Mouse (Mus musculus): ENCODE data around the gene Mgl2. TPM values are rescaled to one million over a fixed set of nuclear protein-coding genes. Genes with fewer than 3 reads are reported as not detected.
"Not testable (repeated sequence)": the region's sequence is repeated elsewhere in the genome, so short reads cannot be mapped to it uniquely, and the experiment has no call there.

Gene Mgl2
- polyA plus RNA-seq, 1 experiment from 2014 or later: 1.6 TPM

DNA sequence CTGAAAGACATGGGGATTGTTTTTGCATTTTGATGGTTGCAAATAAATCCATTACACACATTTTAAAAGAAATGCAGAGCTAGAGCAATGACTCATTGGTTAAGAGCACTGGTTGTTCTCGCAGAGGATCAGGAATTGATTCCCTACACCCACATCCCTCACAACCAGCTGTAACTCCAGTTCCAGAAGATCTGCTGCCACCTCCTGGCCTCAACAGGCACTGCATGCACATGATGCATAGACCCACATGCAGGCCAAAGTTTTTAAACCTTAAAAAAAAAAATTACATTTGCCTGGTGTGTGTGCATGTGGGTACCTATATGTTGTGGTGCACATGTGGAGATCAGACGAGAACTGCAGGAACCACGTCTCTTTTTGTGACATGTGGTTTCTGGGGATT lies 20.0 kb upstream of the Mgl2 start:
- WGBS: 78% methylated on average over 3 of the region's 3 CpGs
- no peak for ATAC-seq (ENCODE audit: insufficient read depth, low FRiP score)
- Histone ChIP-seq H3K4me3 (replicated peaks; ENCODE audit: low read length) (no peak overlapping the region), H3K9me3 (replicated peaks; ENCODE audit: control insufficient read depth, low read length) (no peaks in the 10 kb centered on the region), H3K4me1 (ENCODE audit: control insufficient read depth, insufficient read depth, low read length) (0 out of 2 replicates have a peak, but pooled peaks cover 5% of the 10 kb centered on the region), H3K27me3 (ENCODE audit: control insufficient read depth, insufficient read depth, low read length) (no peaks in the 10 kb centered on the region), H3K36me3 (ENCODE audit: control insufficient read depth, insufficient read depth, low read length) (no peaks in the 10 kb centered on the region), H3K4me2 (ENCODE audit: low read depth, low read length) (no peak overlapping the region), H3K27ac (ENCODE audit: low read length) (no peak overlapping the region), H3K9ac (ENCODE audit: low read length) (no peak overlapping the region)

DNA sequence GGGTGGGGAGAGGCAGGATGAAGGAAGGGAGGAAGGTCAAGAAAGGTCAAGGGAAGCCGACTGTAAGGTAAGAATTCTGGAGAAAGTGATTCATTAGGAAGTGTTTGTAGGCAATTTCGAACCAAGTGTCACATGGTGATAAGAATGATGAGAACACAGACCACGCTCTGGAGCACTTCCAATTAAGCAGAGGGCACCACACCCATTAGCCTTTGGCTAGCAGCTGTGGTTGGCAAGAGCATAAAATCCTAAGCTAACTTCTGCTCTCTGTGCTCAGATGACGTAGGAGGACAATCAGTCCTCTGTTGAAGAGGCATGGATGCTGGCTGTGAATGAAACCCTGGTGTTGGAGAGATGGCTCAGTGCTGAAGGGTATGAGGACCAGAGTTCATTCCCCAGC lies 15.6 kb upstream of the Mgl2 start:
- H3K4me1 ChIP-seq (ENCODE audit: control insufficient read depth, insufficient read depth, low read length): no peaks in the 10 kb centered on the region
- no peak overlapping the region for H3K27ac ChIP-seq (ENCODE audit: low read length)
- H3K9me3 ChIP-seq (replicated peaks; ENCODE audit: control insufficient read depth, low read length): no peaks in the 10 kb centered on the region
- no peak overlapping the region for H3K9ac ChIP-seq (ENCODE audit: low read length)
- no peak overlapping the region for H3K4me3 ChIP-seq (replicated peaks; ENCODE audit: low read length)
- H3K27me3 ChIP-seq (ENCODE audit: control insufficient read depth, insufficient read depth, low read length): no peaks in the 10 kb centered on the region
- WGBS: 24% methylated on average over 4 of the region's 4 CpGs
- ATAC-seq (ENCODE audit: insufficient read depth, low FRiP score): no peak
- H3K4me2 ChIP-seq (ENCODE audit: low read depth, low read length): no peak overlapping the region
- H3K36me3 ChIP-seq (ENCODE audit: control insufficient read depth, insufficient read depth, low read length): no peaks in the 10 kb centered on the region

GRCm38 (mm10) chr11:70115901-70116300 lies 14.2 kb upstream of the Mgl2 start:
- no peak overlapping the region for H3K9ac ChIP-seq (ENCODE audit: low read length)
- no peak overlapping the region for H3K4me2 ChIP-seq (ENCODE audit: low read depth, low read length)
- no peak overlapping the region for H3K27ac ChIP-seq (ENCODE audit: low read length)
- H3K9me3 ChIP-seq (replicated peaks; ENCODE audit: control insufficient read depth, low read length): no peaks in the 10 kb centered on the region
- ATAC-seq (ENCODE audit: insufficient read depth, low FRiP score): no peak
- no peaks in the 10 kb centered on the region for H3K27me3 ChIP-seq (ENCODE audit: control insufficient read depth, insufficient read depth, low read length)
- no peaks in the 10 kb centered on the region for H3K36me3 ChIP-seq (ENCODE audit: control insufficient read depth, insufficient read depth, low read length)
- H3K4me3 ChIP-seq (replicated peaks; ENCODE audit: low read length): no peak overlapping the region
- no peaks in the 10 kb centered on the region for H3K4me1 ChIP-seq (ENCODE audit: control insufficient read depth, insufficient read depth, low read length)
- WGBS: 80% methylated on average over 3 of the region's 3 CpGs

GRCm38 (mm10) chr11:70135001-70135400 lies 4.9 kb downstream of the Mgl2 start:
- not testable (repeated sequence) for ATAC-seq (ENCODE audit: insufficient read depth, low FRiP score); H3K4me3 ChIP-seq (replicated peaks; ENCODE audit: low read length); H3K36me3 ChIP-seq (ENCODE audit: control insufficient read depth, insufficient read depth, low read length); H3K4me1 ChIP-seq (ENCODE audit: control insufficient read depth, insufficient read depth, low read length); H3K9ac ChIP-seq (ENCODE audit: low read length); H3K9me3 ChIP-seq (replicated peaks; ENCODE audit: control insufficient read depth, low read length); H3K27ac ChIP-seq (ENCODE audit: low read length); H3K27me3 ChIP-seq (ENCODE audit: control insufficient read depth, insufficient read depth, low read length); H3K4me2 ChIP-seq (ENCODE audit: low read depth, low read length)
- 77% methylated on average over 3 of the region's 3 CpGs for WGBS

DNA sequence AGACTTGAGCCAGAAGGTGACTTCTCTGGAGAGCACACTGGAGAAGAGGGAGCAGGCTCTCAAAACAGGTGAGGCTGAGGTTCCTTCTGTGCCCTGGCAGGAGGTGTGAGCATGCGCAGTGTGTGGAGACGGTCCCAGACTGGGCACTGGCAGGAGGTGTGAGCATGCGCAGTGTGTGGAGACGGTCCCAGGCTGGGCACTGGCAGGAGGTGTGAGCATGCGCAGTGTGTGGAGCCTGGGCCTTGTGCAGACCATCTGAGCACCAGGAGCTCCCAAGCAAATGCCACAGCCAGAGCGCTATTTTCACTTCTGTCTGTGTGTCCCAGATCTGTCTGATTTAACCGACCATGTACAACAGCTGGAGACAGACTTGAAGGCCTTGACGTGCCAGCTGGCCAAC lies 5.8 kb downstream of the Mgl2 start:
- not testable (repeated sequence) for H3K9me3 ChIP-seq (replicated peaks; ENCODE audit: control insufficient read depth, low read length); H3K4me2 ChIP-seq (ENCODE audit: low read depth, low read length); ATAC-seq (ENCODE audit: insufficient read depth, low FRiP score); H3K4me3 ChIP-seq (replicated peaks; ENCODE audit: low read length); H3K9ac ChIP-seq (ENCODE audit: low read length); H3K4me1 ChIP-seq (ENCODE audit: control insufficient read depth, insufficient read depth, low read length); H3K27ac ChIP-seq (ENCODE audit: low read length); H3K27me3 ChIP-seq (ENCODE audit: control insufficient read depth, insufficient read depth, low read length); H3K36me3 ChIP-seq (ENCODE audit: control insufficient read depth, insufficient read depth, low read length)
- WGBS: 81% methylated on average over 8 of the region's 8 CpGs

DNA sequence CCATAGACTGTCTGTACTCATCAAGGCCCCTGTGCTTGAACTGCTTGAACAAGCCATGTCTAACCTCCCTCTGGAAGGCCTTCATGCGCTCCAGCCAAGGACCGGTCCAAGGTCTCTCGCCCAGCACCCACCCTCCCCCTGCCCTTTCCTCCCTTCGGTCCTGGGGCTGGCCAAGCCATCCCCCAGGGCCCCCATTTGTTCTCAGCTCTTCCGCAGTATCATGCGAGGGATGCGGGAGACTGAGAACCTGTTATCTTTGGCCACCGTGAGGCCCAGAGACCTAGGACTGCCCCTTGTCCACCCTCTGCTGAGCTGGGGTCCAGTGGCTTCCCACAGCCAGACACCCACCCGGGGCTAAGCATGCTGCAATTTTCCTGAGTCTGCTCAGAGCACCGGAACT lies 9.0 kb downstream of the Mgl2 start:
- Histone ChIP-seq H3K4me2 (ENCODE audit: low read depth, low read length) (no peak overlapping the region), H3K27me3 (ENCODE audit: control insufficient read depth, insufficient read depth, low read length) (no peaks in the 10 kb centered on the region), H3K27ac (ENCODE audit: low read length) (no peak overlapping the region), H3K36me3 (ENCODE audit: control insufficient read depth, insufficient read depth, low read length) (no peaks in the 10 kb centered on the region), H3K9me3 (replicated peaks; ENCODE audit: control insufficient read depth, low read length) (no peaks in the 10 kb centered on the region), H3K4me1 (ENCODE audit: control insufficient read depth, insufficient read depth, low read length) (no peaks in the 10 kb centered on the region), H3K9ac (ENCODE audit: low read length) (no peak overlapping the region), H3K4me3 (replicated peaks; ENCODE audit: low read length) (no peak overlapping the region)
- WGBS: 80% methylated on average over 10 of the region's 10 CpGs
- no peak for ATAC-seq (ENCODE audit: insufficient read depth, low FRiP score)

GRCm38 (mm10) chr11:70151072-70151471 lies 20.9 kb downstream of the Mgl2 start:
- no peaks in the 10 kb centered on the region for H3K36me3 ChIP-seq (ENCODE audit: control insufficient read depth, insufficient read depth, low read length)
- no peak overlapping the region for H3K27ac ChIP-seq (ENCODE audit: low read length)
- H3K4me1 ChIP-seq (ENCODE audit: control insufficient read depth, insufficient read depth, low read length): no peaks in the 10 kb centered on the region
- no peak for ATAC-seq (ENCODE audit: insufficient read depth, low FRiP score)
- H3K4me2 ChIP-seq (ENCODE audit: low read depth, low read length): no peak overlapping the region
- WGBS: 62% methylated on average over 3 of the region's 3 CpGs
- no peaks in the 10 kb centered on the region for H3K27me3 ChIP-seq (ENCODE audit: control insufficient read depth, insufficient read depth, low read length)
- no peak overlapping the region for H3K4me3 ChIP-seq (replicated peaks; ENCODE audit: low read length)
- no peak overlapping the region for H3K9ac ChIP-seq (ENCODE audit: low read length)
- no peaks in the 10 kb centered on the region for H3K9me3 ChIP-seq (replicated peaks; ENCODE audit: control insufficient read depth, low read length)

- H3K4me3 ChIP-seq (replicated peaks; ENCODE audit: low read length); ATAC-seq (ENCODE audit: insufficient read depth, low FRiP score); H3K9me3 ChIP-seq (replicated peaks; ENCODE audit: control insufficient read depth, low read length); H3K36me3 ChIP-seq (ENCODE audit: control insufficient read depth, insufficient read depth, low read length); H3K4me1 ChIP-seq (ENCODE audit: control insufficient read depth, insufficient read depth, low read length); H3K4me2 ChIP-seq (ENCODE audit: low read depth, low read length); H3K27me3 ChIP-seq (ENCODE audit: control insufficient read depth, insufficient read depth, low read length); H3K27ac ChIP-seq (ENCODE audit: low read length); H3K9ac ChIP-seq (ENCODE audit: low read length): not testable (repeated sequence)
- no CpG with 5 or more reads among the region's 5 CpGs for WGBS
Measured at GRCm38 (mm10) chr11:70155897-70156296, 25.8 kb downstream of the Mgl2 start, which contains the start of gene Clec10a. Gene Clec10a, plus strand, starts transcription at chr11:70156197.

DNA sequence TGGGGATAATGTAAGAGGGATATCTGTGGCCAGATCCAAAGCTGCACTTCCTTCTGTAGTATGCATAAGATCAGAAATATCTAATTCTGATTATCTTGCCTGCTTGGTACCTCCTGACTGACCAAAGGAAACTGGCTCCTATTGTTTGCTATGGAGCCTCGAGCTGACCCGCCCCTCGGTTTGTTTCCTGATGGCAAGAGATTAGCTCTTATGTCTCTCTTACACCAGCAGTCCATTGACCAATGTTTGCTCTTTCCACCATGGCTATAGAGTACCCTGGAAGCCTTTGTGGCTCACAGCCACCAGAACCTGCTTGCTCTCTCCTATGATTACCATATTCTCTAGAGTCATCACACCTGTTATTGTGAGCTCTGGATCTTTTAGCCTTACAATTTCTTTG lies 32.2 kb downstream of the Mgl2 start:
- Histone ChIP-seq H3K4me1 (ENCODE audit: control insufficient read depth, insufficient read depth, low read length) (no peaks in the 10 kb centered on the region), H3K27me3 (ENCODE audit: control insufficient read depth, insufficient read depth, low read length) (no peaks in the 10 kb centered on the region), H3K9me3 (replicated peaks; ENCODE audit: control insufficient read depth, low read length) (no peaks in the 10 kb centered on the region), H3K4me3 (replicated peaks; ENCODE audit: low read length) (no peak overlapping the region), H3K27ac (ENCODE audit: low read length) (no peak overlapping the region), H3K9ac (ENCODE audit: low read length) (no peak overlapping the region), H3K36me3 (ENCODE audit: control insufficient read depth, insufficient read depth, low read length) (no peaks in the 10 kb centered on the region), H3K4me2 (ENCODE audit: low read depth, low read length) (no peak overlapping the region)
- no peak for ATAC-seq (ENCODE audit: insufficient read depth, low FRiP score)
- 48% methylated on average over 3 of the region's 3 CpGs for WGBS
